Mouse (Mus musculus) left cerebral cortex, adult 8-10 months (tissue): ENCODE data around the gene Plscr3. TPM values are rescaled to one million over a fixed set of nuclear protein-coding genes. Genes with fewer than 3 reads are reported as not detected.
"Not testable (repeated sequence)": the region's sequence is repeated elsewhere in the genome, so short reads cannot be mapped to it uniquely, and the experiment has no call there.

Source experiments
- DNase-seq, 2 experiments: peaks; one replicate each; pipeline ENCODE4 v3.0.0; 2022; ENCODE audit warnings: low spot score in 2 of 2
- total RNA-seq, 4 experiments: library from RNA; stranded (reverse); gene quantifications; 2 replicates each; pipeline ENCODE4 v1.2.4; 2022

Gene Plscr3
- total RNA-seq, 4 experiments from 2014 or later = 16.0 to 20.0 (median 18.6) TPM

DNA sequence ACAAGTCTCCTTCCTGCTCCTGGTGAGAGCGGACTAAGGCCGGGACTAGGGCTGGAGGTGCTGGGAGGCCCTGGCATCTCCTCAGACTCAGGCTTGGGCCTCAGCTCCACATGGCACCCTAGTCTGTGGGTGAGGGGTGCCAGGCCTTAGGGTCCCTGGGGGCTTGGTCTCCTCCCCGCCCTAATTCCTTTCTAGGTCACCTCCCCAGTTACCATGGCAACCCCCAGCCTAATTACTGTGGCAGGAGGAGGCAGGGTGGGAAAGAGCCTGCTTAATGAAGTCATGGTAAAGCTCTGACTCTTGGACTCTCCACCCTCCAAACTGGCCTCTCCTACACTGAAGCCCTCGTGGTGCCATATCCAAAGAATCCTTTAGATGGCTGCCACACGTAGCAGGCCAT is 17.3 kb upstream of the Plscr3 start:
- DNase-seq = no peak

DNA sequence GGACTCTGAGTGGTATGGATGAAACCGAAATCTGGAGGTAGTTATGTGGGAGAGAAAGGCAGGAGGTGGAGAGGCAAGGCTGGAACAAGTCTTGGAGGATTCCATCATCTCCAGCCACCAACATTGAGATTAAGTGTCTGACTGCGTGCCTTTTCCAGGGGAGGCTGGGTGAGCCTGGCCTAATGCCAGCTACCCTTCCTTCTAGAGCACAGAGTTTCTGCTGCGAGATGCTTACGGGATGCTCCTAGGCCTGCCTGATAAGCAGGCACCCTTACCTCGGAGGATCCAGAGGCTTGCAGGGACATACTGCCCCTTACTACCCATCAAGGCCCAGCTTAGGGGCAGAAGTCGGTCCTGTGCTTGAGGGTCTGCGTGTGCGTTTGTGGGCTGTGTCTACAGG is 12.6 kb upstream of the Plscr3 start:
- no peak for DNase-seq

DNA sequence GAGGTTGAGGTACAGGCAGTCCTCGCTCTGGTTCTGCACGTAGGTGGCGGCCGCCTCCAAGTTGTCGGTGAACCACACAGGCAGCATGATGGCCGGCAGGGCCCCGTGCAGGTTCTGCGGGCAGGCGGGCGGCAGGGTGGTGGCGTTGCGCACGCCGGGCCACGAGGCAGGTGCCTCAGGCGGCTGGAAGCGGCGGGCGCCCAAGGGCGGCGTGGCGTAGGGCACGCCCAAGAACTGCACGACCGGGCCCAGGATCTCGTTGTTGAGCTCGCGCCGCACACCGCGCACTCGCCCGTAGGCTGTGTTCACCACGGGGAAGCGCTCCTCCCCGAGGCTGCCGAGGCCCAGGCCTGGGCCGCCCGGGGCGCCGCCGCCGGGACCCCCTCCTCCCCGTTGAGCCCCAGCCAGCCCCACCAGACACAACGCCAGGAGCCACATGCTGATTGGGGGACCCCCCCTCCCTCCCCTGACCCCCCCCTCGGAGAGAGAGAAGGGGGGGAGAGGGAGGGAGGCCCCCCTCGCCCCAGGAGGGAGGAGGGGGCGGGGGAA is 12.1 kb upstream of the Plscr3 start:
- DNase-seq = peak in 1 of 2 experiments; percentile 29

DNA sequence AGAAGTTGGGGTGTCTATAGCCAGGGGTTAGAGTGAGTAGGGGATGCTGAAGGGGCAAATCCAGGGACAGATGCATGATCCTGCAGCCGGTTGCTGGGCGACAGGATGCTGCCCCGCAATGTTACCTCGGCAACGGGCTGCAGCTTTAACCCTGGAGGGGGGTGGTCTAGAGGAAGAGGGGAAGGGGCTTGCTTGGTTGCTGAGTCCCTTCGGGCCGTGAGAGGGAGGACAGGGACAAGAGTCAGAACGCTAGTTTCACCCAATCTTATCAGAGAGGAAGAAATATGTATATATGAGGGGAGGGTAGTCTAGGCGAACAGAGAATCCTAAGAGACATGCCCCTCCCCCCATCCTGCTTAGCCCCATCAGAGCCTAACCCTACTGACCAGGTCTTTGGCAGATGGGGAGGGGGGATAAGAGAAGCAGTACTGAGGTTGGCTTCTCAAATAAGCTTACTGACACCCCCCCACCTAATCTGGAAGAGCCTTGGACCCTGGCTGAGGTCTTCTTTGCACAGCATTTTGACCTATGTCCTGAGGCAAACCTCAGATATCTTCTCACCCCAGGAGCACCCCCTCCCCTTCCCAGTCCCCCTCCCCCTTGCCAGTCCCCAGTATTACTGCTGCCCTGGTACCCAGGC is 10.7 kb upstream of the Plscr3 start:
- DNase-seq = no peak

DNA sequence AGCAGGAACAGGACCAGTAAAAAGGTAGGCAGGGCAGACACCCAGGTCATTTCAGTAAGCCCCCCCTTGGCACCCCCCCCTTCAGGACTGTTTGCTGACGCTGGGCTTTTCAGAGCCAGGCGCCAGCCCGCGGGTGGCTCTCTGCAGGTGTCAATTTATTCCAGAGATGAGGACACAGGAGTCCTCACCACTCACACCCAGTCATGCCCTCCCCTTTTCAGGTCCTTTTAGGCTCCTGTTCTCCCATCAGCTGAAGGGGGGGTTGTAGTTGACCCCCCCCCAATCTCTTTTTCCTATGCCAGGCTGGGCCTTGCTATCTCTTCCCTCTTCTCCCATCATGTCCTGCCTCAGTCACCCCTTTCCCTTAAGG is 10.2 kb upstream of the Plscr3 start:
- no peak for DNase-seq

DNA sequence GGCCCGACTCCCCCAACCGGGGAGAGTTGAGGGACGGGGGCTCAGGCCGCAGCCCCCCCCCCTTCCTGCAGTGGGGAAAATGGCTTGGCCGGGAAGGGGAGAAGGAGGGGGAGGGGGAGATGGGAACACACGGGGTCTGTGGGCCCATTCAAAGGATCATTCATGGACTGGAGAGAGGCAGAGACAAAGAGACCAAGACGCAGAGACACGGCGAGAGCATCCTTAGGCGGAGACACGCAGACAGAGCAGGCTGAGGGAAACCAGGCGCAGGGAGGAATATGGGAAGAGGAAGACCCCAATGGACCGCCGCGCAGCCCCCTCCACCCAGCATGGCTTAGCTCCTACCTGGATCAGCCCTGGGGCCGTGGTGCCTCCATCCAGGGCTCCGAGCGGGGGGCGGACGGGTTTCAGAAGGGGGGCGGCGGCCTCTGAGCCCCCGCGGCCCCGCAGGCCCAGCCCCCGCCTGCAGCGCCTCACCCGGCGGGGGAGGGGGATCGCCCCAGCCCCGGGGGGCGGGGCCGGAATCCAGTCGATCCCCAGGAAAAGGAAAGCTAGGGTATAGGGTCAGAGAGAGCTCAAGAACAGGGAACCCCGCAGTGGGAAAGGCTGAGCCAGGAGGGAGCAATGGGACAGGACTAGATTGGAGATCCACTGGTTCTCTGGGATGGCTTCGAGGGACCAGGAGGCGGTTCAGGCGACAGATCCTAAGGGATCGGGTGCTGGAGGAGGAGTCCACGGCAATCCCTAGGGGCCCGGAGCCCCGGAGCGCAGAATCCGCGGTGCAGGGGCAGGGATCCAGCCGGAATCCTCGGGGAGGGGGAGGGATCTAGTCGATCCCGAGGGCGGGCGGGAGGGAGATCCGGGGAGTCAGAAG is 9.2 kb upstream of the Plscr3 start:
- peak in 1 of 2 experiments; percentile 46 for DNase-seq

DNA sequence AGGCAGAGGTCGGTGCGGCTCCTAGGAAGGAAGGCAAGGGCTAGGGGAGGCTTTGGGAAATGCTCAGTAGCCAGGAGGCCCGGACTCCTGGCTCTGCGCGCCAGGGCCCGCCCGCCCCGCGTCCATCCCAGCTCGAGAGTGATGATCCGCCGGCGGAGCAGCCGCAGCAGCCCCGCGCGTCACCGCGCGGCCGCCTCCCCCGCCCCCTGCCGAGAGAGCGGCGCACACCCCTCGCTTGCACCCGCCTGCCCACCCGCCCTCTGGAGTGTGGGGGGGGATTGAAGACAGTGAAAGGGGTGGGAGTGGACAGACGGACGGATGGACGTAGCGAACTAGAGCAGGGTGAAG is 8.6 kb upstream of the Plscr3 start, which contains the start of gene Nlgn2:
Gene Nlgn2 (minus strand): TSS at position 181 of the 348 bp plus-strand sequence.
- DNase-seq = peak in 1 of 2 experiments; percentile 37

DNA sequence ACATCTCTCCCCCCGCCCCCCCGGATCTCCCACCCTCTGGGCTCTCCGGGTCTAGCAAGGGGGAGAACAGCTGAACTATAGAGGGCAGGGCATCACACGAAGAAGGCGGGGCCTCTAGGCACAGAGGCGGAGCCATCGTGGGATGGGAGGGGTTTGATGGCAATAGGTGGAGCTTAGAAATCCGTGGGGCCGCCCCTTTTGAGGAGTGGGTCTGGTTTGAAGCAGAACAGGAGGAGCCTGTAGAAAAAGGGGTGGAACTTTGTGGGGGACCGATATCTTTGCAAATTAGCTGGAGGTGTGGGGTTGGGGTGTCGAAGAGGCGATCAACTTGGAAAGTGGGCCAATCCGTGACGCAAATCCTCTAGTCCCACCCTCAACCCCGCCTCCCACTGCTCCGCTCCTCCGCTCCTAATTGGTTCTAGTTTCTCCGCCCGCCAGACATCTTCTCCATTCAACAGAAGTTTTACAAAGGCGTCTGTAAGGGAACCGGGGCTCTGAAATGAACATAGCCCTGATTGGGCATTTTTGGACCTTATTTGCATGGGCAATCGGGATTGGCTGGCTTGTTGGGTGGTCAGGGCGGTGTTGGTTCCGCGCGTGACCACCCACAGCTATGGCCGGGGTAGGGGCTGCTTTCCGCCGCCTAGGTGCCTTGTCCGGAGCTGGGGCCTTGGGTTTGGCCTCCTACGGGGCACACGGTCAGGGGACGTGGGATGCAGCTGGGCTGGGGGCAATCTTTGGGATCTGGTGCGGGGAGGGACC is 8.0 kb upstream of the Plscr3 start, which contains the start of gene Tmem256:
Gene Tmem256 (plus strand): TSS at position 563 of the 762 bp plus-strand sequence.
- DNase-seq = peak; percentile 94 to 98

DNA sequence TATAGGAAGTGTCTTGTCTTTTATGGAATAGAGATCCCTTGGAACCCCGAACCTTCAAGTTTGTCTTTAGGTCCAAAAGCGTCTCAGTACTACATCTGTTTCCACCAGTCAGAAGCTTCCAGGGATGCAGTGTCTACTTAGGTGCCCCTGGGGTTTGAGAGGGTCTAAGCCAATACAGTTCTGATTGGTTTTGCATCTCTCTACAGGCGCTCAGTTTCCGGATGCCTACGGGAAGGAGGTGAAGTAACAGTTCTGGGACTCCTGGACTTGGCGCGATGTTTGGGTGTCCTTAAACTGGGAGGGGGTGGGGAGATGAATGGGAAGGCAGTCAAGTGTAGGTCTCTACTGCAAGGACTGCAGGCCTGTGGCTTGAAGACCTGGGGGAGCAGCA is 7.5 kb upstream of the Plscr3 start:
- DNase-seq = no peak

DNA sequence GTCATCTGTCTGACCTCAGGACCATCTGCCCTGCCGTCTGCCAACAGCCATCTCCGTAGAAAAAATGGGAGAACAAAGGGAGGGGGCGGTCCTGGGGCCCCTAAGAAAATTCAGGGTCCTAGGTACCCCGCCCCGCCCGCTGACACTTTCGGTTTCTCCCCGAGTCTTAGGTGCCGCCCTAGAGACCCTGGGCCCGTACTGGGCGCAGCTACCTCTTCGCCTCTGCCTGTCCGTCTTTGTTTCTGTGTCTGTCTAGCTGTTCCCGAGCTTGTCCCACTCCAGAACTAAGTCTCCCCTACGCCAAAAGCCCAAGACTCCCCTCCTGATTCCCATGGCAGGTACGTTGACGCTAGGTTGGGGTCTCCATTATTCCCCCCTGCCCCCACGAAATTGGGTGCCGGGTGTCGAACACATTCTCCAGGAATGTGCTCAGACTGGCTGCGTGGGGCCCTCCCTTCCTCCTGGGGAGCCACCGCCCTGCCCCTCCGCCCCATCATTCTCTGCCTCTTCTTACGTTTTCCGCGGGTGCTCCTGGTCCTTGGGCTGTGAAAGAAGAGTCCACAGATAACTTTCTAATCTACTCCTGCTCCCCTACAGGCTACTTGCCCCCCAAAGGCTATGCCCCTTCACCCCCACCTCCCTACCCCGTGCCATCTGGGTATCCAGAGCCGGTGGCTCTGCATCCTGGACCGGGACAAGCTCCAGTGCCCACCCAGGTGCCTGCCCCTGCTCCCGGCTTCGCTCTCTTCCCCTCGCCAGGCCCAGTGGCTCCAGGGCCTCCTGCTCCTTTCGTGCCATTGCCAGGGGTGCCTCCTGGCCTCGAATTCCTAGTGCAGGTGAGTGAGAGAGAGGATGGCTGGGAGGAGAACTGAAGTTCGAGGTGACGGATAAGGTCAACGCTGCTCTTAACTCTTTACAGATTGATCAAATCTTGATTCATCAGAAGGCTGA is 837 bp downstream of the Plscr3 start:
- no peak for DNase-seq

DNA sequence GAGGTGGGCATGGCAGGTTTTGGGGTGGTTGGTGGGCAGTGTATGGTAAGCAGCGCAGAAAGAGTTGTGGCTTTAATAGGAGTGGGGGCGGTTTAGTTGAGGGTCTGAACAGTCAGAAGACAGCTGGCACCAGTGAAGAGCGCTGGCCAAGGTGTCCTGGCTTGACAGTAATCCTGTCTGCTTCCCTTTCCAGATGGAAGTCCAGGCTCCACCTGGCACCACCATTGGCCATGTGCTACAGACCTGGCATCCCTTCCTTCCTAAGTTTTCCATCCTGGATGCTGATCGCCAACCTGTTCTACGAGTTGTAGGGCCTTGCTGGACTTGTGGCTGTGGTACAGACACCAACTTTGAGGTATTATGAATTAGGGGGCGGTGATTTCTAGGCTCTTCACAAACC is 1.8 kb downstream of the Plscr3 start:
- DNase-seq = no peak

DNA sequence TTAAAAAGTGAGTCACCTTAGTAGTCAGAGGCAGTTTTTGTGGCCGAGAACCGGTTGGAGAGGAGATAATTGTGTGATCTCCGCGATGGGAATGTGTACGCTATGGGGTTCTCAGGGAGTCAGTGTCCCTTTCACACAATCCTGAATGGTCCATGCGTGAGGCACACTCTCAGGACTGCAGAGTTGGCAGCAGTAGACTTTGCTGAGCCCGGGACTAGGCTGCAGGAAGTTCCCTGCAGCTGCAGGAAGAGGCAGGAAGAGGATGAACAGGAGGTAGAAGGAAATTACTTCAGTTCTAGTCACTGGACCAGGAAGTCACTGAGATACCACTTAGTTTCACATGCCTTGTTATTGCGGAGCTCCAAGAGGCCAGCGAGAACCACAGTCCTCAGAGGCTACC is 3.0 kb downstream of the Plscr3 start:
- DNase-seq = no peak

DNA sequence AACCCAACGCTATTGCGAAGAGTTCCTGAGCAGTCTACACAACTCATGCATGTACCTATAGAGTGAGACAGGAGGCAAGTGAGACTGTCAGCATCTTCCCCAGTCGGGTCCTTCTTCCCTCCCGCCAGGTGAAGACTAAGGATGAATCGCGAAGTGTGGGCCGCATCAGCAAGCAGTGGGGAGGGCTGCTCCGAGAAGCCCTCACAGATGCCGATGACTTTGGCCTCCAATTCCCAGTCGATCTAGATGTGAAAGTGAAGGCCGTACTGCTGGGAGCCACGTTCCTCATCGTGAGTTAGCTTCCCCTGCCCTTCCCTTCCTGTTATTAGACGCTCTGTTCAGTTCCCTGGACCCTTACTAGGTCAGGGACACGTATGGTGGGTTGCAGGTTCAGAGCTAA is 3.7 kb downstream of the Plscr3 start:
- no peak for DNase-seq

DNA sequence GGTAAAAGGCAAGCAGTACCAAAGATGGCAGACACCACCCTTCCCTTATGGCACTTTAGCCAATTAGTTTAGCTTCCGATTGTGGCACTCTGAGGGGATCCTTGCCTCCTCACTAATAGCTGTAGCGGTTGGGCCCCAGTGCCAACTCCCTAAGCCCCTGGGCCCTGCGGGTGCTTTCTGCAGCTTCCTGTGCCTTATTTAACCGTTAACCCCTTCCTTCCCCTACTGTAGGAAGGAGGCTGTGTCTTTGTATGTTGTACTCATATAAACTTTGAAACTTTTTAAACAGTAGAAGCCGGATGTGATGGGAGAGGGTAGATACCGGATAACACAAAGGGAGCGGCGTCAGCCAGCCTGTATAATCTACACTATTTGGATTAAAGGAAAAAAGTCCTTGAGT is 4.6 kb downstream of the Plscr3 start:
- no peak for DNase-seq

DNA sequence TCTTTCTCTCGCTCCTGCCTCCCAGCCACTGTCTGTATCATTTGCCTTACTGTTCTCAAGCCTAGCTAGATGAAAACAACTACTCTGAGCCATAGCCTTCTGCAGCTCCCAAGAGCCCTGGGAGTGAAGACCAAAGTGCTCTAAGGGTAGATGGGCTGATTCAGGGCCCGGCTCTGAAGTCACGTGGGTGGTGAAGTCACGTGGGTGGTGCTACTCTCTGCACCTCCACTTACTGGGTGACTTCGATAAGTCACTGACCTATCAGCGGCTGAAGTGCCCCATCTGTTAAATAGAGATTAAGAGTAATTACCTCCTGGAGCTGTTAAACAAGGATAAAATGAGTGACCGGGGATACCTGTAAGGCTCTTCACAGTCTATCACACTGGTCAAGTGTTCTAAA is 7.8 kb downstream of the Plscr3 start:
- DNase-seq = no peak

DNA sequence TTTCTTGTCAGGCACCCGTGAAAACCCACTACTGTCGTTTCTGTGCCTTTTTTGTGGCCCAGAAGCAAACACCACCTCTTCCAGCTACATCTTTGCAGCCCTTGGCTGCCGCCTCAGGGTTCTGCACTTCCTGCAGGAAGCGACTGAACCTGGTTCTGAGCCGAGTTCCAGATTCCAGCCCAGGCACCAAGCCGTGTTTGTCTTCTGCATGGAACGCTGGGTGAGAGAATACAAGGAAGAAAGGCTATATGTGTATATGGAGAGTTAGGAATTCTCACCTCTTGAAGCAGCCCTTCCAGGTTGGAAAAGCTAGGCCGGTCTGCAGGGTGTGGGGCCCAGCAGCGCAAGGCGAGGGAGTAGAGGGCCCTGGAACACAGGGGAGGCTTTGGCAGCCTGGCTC is 8.5 kb downstream of the Plscr3 start:
- no peak for DNase-seq

DNA sequence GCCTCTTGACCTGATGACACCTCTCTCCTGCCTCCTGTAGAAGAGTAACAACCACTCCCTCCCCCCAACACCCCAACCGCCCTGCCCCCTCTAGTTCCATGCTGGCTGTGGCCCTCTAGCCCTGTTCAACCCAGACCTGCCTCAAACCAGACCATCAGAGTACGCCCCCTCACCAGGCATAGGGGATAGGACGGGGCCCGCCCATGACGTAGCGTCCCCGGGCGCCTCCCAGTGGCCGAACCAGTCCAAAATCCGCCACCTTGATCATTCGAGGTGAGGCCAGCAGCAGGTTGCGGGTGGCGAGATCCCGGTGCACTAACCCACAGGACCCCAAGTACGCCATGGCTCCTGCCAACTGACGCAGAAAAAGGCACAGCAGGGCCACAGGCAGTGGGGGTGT is 9.2 kb downstream of the Plscr3 start:
- no peak for DNase-seq

DNA sequence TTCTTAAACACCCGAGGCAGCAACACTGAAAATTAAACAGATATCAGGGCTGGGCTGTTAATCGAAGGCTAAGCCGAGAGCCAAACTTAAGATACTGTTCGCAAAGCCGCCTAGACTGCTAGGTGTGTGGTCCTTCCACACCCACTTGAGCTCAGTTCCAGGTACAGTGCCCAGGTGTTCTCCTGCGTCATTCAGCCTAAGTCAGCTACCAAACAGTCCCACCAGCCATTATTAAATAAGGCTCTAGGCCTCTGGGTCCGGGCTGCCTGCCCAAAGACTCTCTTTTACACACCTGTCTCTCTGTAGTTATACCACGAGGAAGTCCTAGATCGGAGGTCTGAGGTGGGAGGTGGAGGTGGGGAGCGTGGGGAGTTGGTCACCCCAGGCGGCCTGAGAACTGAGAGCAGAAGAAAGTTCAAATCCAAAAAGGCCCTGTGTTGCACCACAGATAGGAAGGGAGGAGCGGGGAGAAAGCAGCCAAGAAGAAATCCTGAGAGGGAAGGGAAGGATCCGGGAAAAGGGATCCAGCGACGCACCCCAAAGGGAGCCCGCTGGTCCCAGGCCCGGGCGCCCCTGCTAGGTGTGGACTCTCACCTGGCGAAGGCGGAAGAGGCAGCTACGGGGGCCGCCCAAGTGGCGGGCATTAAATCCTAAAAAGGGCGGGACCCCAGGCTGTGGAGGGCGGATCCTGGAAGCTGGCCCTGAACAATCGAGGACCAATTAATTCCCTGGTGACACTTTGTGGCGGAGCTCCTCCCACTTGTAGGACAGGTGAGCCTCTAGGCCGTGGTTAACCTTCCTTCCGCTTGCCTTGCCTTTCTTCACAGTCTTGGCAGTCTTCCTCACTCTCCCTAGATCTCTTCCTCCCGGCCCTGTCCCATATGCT is 12.2 kb downstream of the Plscr3 start, which contains the start of gene Tnk1:
Gene Tnk1 (minus strand): TSS at position 618 of the 886 bp plus-strand sequence.
- DNase-seq = no peak

DNA sequence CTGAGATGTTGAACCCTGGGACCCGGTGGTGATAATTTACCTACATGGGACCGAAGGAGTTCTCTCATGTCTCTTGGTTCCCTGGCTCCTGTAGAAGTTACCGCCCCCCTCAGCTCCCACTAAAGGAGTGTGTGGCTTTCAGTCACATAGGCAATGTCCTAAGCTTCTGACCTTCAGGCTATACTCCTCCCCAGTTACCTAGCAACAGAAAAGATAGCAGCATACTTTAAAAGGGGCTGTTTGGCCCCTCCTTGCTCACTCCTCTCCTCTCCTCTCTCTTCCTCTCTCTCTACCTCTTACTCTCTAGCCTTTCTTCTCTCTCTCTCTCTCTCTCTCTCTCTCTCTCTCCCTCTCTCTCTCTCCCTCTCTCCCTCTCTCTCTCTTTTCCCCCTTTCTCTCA is 17.6 kb downstream of the Plscr3 start:
- not testable (repeated sequence) for DNase-seq
